Mouse (Mus musculus) spleen, adult 2 months (tissue): ENCODE data around the gene Hdhd3.

ENCODE experiments used
- CTCF ChIP-seq: fragments of 200-500 bp; IDR thresholded peaks from 2 replicates; pipeline ENCODE4 v1.5.1; 2011; ENCODE audit warnings: mild to moderate bottlenecking, inconsistent platforms; ENCODE audit not compliant: insufficient read depth, insufficient read length, insufficient replicate concordance; ENCODE audit errors: extremely low read depth
- POLR2A ChIP-seq: fragments of 200-500 bp; IDR thresholded peaks from 2 replicates; pipeline ENCODE4 v1.6.1; 2011; ENCODE audit warnings: low read depth, low read length, inconsistent platforms

GRCm38 (mm10) chr4:62485450-62486161, 17.7 kb downstream of the Hdhd3 start:
- TF ChIP-seq CTCF (no peak), POLR2A (no peak)
